Mouse (Mus musculus) liver, adult 2 months (tissue): Measurements from ENCODE around the gene Hacd1.

Experiments
- CTCF ChIP-seq: fragments of 200-500 bp; IDR thresholded peaks from 2 replicates; pipeline ENCODE4 v1.5.1; 2011; ENCODE audit warnings: low read depth, low read length, control low read depth
- POLR2A ChIP-seq: fragments of 200-500 bp; IDR thresholded peaks from 2 replicates; pipeline ENCODE4 v1.6.1; 2011; ENCODE audit warnings: low read length, control low read depth; ENCODE audit not compliant: insufficient read depth; ENCODE audit errors: extremely low read depth

- TF ChIP-seq CTCF = no peak
- TF ChIP-seq POLR2A = no peak
Observed at GRCm38 (mm10) chr2:14065704-14066650, 10.0 kb upstream of the Hacd1 start.
